Mouse (Mus musculus) liver, postnatal 0 days (tissue): ENCODE results near the gene 3100002H09Rik.

ENCODE experiments used
- CTCF ChIP-seq: sonication (generic); IDR thresholded peaks from 2 replicates; pipeline ENCODE4 v1.5.1; 2016; ENCODE audit warnings: antibody characterized with exemption, low read depth
- EP300 ChIP-seq: IDR thresholded peaks from 2 replicates; pipeline ENCODE4 v1.6.1; 2016; ENCODE audit warnings: antibody characterized with exemption, low read depth, mild to moderate bottlenecking

- TF ChIP-seq CTCF = no peak
- TF ChIP-seq EP300 = no peak
These were observed 22.7 kb upstream of the 3100002H09Rik start for GRCm38 (mm10) chr4:124633281-124633680.
